Mouse (Mus musculus): Measurements from ENCODE around the gene Ift80. TPM values are rescaled to one million over a fixed set of nuclear protein-coding genes. Genes with fewer than 3 reads are reported as not detected.
"Not testable (repeated sequence)": the region's sequence is repeated elsewhere in the genome, so short reads cannot be mapped to it uniquely, and the experiment has no call there.

Ift80 gene
- total RNA-seq, 2 experiments from 2014 or later, result 26.0 to 28.4 TPM

DNA sequence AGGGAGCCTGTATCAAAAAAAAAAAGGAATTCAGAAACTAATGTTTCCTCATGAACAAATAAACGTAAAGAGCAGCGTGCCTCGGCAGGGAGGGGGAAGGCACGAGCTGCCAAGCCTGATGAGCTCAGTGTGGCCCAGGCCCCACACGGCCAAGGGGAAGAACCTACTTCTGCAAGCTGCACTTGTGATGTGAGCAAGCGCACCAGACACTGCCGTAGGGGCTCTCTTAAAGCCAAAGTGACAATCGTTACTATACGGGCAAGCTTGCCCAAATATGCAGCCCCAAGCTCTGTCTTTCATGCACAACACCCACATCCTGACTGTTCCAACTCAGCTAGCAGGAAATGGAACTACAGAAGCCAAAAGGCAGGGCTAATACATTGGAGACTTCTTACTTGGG, 23.5 kb downstream of the Ift80 start:
- no peak for DNase-seq

DNA sequence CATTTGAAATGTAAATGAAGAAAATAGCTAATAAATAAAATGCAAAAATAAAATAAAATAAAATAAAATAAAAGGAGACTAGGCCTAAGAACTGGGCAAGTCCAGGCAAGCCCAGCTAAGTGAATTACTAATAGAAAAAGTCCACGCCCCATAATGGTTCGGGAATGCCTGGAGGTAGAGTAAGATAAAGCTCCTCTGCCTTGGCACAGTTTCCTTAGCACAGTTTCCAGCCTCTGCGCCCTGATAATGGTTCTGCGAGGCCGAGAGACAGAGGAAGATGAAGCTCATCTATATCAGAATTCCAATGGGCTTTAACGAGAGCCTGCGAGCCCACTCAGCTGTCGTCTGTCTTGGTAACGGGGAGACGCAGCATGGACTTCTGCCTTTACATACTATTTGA, 25.2 kb downstream of the Ift80 start:
- DNase-seq, result no peak

DNA sequence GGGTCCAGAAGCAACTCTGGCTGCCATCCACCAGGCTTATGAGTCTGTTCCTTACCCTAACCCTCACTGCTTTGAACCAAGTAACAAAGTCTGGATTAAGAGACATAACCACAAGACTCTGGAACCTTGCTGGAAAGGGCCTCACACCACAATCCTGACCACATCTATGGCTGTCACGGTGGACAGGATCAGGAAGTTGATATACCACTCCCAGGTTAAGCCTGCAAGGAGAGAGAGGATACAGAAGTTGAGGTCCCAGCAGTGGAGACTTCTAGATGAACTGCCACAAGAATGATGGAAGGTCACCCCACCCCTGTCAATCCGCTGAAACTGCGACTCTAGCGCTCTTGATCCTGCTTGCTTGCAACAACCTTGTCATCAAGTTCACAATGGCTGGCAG, 26.7 kb downstream of the Ift80 start:
- no peak for DNase-seq

DNA sequence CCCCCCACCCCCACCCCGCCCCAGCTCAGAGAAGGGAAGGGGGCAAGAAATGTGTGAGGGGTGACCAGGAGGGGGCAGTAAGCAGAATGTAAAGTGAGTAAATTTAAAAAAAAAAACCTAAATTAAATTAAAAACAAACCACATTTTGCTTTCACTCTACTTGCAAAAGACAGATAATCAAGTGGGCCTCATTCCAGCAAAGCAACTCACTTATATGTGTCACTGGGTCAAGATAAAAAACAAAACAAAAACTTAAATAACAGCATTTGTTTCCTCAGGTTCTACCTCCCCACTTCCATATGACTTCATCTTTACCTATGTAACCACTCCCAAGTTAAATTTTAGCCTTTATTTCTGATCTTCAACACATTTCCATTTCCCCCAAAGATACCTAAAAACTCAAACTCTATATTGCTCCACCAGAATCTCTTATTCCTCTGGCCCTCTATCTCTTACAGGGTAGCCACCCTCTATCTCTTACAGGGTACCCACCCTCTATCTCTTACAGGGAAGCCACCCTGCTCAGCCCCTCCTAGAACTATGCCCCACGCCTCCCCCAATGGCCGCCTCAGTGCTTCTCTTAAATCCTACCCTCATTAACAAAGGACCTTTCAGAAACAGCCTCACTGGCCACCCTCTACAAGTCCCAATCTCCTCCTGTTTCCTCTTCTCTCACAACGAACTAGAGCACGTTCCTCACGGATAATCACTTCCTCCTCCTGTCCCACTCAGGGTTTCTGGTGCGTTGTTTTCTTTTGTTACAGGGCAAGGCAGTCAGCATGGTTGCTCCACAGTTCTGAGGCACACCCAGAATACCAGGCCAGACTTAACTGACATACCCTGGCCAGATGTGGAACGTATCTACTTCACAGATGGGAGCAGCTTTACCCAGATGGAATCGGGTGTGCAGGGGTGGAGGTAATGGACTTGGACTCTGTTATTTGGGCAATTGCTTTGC, 28.6 kb downstream of the Ift80 start:
- no peak for DNase-seq

DNA sequence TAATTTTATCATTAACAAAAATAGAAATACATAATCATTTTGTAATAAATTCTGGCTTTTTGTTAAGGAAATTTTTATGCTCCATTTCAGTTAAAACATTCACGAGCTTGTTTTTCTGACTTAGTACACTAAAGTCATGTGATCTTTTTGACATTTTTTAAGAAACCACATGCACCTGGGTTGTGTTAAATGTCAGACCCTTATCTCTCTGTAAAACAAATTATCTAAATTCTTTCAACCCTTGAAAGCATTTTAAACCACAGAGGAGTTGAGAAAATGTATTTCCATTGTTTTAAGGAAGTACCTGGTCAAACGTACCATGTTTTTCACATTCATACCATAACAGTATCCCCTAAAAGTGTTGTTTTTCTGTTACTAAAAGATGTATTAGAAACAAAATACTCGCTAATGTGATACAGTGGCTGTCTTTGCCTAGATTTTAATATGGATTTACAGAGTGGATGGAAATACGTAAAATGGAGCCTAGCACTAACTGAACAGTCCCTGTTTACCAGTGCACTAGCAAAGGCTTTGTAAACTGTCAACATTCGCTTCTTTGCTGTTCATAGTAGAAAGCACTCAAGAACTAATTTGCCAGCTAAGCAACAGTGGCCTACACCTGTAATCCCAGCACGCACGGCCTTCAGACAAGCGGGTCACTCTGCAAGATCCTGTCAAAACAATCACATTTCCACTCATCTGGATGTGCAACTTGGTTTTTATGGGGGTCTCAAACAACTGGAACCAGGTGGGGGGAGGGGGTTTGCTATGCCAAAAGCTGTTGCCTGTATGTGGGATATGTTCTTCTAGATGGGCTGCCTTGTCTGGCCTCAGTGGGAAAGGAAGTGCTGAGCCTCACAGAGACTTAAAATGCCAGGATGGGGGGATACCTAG, 29.5 kb downstream of the Ift80 start:
- no peak for DNase-seq

DNA sequence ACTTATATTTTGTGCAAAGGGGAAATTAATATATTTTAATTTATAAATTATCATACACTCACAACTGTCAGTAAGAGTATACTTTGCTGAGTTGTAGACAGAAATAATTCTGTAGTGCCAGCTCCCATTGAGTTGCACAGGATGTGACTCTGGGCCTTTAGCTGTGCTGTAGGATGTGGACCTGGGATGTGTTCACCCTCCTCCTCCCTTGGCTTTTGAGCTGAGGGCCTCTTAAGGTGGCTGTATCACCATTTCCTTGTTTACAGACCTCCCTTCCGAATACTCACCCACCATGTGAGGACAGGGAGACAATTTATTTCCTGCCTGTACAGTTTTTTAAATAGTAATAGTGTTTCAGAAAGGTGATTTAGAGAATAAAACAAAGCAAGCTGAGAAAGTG, 30.8 kb downstream of the Ift80 start:
- no peak for DNase-seq

DNA sequence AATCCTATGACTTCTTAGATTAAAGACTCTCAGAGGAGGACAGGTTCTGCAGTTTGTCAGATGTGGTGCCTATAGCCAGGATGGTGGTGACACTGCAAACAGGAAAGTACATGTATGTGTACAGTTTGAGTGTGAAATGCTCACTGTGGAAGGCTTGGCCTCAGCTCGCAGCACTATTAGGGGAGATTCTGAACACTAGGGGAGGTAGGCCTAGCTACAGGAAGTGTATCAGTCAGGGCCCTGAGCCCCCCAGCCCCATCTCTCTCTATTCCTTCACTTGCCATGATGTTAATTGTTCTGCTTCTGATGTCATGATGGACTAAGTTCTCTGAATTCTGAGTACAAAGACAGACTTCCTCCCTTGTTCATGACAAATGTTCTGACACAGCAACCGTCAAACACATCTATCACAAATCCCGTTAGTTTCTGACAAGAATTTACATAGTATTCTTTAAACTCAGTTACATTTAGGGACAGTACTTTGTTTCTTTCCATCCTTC, 35.2 kb downstream of the Ift80 start:
- DNase-seq, result no peak

DNA sequence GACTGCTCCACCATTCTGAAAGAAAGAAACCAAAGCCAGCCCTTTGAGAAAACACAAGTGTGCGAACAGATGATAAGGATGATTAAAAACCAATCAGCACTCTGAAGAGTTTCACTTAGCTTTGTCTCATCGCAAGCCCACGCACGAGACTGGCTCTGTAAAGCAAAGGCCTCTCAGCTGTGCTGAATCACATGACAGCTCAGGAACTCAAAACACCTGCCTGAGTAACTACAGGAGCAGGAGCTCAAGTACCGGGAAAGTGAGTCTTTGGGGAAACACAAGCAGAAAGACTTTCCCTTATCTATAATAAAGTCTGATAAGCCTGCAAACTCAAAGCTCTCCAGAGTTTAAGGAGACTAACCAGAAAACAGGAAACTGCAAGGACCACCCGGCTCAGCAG, 37.0 kb downstream of the Ift80 start:
- DNase-seq, result no peak

DNA sequence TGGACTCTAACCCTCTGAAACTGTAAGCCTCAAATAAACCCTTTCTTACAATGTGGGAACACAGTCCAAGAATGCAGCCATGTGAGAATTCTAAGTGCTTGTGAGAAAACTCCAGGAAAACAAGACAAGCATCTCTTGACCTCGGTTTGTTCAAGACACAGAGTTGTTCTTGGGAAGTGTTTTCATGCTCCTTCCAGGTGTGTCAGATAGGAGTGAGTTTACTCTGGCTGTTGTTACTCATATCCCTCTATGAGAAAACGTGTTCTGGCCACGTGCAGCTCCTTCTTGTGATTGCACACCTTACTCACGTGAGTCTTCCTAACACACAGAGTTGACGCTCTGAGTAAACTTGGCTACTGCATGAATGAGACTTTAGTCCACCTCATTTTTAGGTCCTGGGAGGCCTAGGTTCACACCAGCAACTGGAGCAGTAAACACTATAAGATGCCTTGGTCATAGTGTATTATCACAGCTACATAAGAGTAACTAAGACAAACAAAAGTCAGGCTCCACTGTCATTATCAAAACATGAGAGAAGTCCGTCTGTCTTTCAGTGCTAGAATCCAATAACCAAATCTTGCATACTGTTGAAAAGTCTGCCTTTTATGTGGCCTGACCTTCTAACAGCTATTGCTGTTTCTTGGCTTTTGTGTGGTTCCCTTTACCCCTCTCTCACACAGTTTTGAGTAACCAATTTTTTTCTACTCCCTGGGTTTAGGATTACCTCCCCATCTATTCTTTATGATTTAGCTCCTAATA, 37.7 kb downstream of the Ift80 start:
- DNase-seq, result no peak

DNA sequence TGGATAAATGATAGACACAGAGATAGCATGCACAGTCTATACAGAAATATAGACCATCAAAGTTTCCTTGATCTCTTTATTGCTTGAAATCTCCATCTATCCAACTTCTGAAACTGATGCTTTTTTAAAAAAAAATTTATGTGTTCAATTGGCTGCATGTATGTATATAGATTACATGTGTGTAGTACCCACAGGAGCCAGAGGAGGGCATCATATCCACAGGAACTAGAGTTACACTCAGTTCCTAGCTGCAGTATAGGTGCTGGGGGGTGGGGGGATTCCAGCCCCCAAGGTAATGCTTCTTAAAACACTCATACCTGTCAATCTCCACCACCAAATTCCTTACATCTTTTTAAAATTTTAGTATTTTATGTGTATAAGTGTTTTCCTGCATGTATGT, 39.7 kb downstream of the Ift80 start:
- DNase-seq, result no peak

DNA sequence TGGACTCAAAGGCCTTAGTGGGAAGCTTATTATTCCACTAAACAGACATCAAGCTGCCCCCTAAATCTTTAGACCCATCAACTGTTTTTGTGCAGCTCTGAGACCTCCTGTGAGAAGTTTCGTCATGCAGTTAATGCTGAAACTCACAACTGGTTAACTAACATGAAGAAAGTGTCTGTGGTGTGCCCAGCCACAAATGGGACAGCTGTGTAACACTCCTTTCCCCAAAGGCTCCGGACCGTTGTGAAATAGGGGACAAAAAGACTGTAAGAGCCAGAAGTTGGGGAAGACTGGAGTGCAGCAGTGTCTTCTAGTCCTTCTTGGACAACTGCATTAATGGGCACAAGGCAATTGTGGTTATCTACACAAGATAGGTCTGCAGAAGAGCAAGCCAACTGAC, 47.0 kb downstream of the Ift80 start:
- no peak for DNase-seq

DNA sequence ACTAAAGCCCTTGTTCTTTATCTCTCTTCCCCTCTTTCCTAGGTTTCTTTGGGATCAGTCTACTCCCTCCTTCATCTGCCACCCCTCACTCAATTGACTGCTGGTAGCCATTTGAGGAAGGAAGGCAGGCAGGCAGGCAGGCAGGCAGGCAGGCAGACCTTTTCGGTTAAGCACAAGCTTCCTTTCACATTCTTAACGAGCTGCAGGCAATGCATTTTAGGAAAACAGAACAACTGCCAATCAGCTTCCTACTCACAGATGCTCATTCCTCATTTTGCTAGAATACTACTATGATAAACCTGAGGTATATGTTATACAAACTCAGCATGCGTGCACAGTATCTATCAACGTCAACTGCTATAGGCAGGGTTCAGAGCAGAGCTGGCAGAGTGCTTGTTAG, 47.9 kb downstream of the Ift80 start:
- no peak for DNase-seq

DNA sequence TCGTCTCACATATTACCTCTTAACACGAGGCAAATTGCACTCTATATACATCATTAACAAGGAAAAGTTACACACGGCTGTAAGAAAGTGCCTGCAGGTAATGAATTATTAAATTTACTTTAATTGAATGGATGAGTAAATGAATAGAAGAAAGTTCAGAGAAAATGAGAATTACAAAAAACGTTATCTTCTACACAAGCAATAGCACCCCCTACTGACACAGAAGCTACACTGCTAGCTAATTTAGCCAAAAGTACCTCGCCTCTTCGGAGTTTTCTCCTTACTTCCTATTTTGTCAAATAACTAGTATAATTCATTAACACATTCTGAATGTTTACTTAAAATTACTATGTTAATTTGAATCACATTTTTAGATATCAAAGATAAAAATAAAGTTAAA, 49.9 kb downstream of the Ift80 start:
- DNase-seq, result no peak

DNA sequence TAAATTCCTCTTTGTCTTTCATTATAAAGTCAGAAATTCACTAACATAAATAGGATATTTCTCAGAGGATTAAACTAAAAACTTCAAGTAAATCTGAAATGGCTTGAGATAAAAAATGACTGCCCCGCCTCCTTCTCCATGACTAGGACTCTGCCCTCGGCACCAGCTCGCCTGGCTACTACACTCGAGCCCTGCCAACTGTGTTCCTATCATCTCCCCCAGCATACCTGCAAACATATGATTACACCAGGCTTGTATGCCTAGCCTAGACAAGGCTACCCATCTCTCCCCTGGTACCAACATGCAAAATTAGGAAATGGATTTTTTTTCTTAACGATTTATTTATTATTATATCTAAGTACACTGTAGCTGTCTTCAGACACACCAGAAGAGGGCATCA, 51.7 kb downstream of the Ift80 start:
- DNase-seq, result no peak

DNA sequence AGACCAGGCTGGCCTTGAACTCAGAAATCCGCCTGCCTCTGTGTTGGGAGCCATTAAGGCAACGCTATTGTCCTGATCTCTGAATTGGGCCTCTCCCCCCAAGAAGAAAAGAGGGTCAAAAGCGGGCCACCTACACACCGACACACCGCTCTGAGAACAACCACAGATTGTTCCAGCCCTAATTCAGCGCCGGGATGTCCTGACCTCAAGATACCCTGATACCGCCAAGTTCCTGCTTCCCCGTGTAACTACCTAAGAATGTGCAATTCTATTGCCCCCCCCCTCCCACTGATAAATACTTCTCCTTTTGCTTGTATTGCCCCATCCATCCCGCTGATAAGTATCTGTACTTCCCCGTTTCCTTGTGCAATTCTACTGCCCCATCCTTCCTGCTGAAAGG, 52.4 kb downstream of the Ift80 start:
- not testable (repeated sequence) for DNase-seq

DNA sequence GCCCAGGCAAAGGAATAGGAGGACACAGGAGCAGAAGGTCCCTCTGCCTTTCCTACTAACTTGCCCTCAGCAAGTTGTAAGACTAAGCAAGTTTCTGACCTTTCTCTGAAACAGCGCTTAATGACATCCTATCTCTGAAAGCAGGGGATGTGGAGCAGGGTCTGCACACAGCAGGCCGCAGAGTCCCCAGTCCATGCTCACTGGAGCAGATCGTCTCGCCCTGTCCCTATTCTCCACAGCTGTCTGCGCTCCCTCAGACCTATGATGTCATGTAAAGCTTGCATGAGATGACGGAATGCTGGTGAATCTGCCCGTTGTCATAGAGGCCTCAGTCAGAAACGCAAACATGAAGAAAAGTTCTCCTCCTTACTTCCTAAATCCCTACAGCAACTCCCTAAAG, 55.0 kb downstream of the Ift80 start:
- DNase-seq, result no peak

DNA sequence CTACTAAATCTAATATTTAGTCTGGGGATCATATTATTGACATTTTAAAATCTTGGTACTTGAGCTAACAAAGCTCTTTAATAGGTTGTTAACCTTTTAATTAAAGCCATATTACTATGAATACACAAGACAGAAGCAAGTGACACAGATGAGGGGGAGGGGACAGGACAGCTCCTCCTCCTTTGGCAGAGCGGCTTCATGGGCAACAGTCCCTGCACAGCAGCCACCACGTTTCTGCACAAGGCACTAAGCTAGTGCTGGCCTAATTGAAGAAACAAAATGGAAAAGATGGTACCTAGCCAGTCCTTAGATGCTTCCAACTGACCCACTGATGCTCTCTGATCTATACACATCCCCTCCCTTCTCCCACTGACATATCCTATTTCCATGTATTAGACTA, 55.5 kb downstream of the Ift80 start:
- DNase-seq, result no peak

DNA sequence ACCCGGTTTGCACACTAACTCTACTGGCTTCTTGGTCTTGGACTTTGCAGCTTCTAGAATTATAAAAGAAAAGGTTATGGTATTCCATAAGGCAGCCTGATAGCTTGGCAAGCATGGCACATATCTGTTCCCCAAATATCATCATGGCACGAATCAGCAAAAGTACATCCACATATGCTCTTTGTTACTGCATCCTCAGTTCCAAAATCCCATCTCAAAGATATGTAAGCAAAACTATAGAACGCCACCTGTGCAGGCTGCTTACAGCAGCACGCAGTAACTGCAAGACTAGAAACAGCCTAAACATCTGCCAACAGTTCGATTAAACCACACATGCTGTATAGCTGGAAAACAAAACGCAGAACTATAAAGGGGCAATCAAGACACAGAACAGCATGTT, 62.5 kb downstream of the Ift80 start:
- no peak for DNase-seq

DNA sequence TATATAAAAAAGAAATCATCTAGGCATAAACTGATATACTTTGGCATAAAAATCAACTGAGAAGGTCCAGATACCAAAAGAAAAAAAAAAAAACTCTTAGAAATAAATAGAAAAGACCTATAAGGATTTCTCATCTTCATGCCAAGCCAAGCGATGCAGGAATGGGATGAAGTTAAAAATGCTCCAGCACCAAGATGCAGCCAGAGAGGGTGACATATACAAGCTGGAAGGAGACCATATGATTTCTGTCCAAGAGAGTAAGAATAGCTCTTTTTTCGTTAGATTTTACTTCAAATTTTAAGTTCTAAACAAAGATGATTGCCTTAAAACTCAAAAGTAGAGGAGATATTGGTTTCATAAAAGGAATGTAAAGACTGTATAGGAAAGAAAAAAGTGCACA, 64.1 kb downstream of the Ift80 start:
- no peak for DNase-seq

DNA sequence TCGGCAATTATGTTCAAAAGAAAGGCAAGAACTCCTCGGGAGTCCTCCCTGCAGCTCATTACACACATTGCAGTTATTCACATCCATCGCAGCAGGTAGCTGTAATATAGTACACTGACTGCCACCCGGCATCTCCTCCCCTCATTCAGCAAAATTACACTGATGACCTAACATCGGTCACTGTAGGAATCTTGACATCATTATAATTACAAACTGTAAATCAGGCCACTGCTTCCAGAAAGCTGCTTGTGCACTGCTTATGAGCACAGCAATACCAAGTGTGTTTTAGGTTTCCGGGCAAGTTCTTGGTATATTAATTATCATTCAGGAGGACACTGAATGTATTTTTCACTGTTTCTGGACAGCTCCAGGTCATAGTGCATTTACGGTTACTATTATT, 65.1 kb downstream of the Ift80 start:
- DNase-seq, result no peak

DNA sequence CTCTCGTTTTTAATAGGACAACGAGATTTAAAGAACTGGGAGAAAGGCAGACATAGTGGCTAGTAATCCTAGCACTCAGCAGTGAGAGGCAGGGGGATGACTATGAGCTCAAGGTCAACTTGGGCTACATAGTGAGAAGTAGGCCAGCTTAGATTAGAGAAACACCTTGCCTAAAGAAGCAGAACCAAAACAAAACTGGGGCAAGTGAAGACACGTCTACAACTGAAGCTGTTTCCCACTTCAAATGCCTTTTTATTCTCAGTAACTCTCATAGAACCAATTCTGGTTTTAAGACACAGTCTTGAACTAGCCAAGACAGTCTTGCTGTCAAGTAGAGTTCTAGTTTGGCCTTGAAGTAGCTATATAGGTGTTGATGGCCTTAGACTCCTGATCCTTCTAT, 67.7 kb downstream of the Ift80 start:
- DNase-seq, result no peak

DNA sequence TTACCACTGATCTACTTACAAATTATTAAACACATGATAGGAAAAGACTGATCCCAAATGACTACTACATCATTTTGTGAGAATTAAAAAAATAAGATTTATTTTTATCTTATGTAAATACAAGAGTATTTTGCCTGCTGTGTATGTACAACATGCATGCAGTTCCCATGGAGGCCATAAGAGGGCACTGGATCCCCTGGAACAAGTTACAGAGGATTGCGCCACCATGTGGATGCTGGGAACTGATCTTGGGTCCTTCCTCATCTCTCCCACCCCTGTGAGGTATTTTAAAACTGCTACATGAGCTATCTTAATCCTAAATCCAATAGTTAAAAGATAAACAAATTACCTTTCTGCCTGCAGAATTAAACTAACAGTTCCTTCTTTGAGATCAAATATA, 68.9 kb downstream of the Ift80 start:
- DNase-seq, result no peak

DNA sequence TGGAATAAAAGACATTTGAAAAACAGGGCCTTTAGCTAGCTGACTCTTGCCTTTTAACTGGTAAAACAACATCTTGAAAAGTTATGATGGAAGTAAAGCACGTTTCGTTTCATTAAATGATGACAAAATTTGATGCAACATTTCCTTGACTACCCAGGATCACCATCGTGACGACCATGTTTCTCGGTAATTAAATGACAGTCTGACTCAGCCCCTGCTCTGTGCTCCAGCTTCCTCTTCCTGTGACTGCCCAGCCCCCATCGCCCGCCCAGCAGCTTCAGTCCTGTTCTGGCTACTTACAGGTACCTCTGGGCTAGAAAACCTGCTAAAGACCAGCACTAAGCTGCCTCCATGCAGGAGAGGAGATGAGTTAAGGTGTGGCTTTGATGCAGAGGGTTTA, 70.1 kb downstream of the Ift80 start:
- DNase-seq, result no peak

All from layer of hippocampus, postnatal 36 days (tissue).